Mouse (Mus musculus) kidney, adult 2 months (tissue): ENCODE measurements around the gene Zcchc13.

Experiments
- CTCF ChIP-seq: fragments of 200-500 bp; conservative IDR thresholded peaks from 2 replicates; pipeline ENCODE4 v1.5.1; 2011; ENCODE audit warnings: low read depth, mild to moderate bottlenecking, control low read depth, low read length, moderate library complexity, mixed read lengths; ENCODE audit not compliant: insufficient read depth, insufficient read length
- POLR2A ChIP-seq: fragments of 200-500 bp; IDR thresholded peaks from one replicate; pipeline ENCODE4 v1.6.1; 2011; ENCODE audit warnings: low read depth, low read length, control low read depth

DNA sequence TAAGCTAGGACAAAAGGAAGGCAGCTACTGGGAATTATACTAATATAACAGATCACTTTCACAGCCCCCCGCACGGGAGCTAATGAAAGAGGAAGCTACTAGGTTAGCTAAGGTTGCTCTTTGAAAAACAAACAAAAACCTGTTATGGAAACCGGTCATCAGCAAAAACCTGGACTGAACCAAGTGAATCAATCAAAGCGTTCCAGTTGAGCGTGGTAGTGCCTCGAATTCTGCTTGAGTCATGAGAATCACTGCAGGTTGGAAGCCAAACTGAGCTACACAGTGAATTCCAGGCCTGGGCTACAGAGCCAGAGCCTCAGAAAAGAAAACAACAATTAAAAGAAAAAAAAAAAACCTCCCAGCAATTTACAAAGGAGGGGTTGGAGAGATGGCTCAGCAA, 38.3 kb upstream of the Zcchc13 start:
- TF ChIP-seq CTCF (no peak), POLR2A (no peak)
